Mouse (Mus musculus) liver, embryonic 15.5 days (tissue): Measurements from ENCODE around the gene Egfem1. TPM values are rescaled to one million over a fixed set of nuclear protein-coding genes. Genes with fewer than 3 reads are reported as not detected.
A peak's percentile ranks its signal among the peaks of the same experiment; 100 is the strongest.

ENCODE experiments used
- ATAC-seq: fragments of 200-750 bp; cut with Nextera tagmentation; 2 replicates; pipeline ENCODE4 v1.8.0; 2017; ENCODE audit warnings: moderate number of reproducible peaks, mild to moderate bottlenecking, moderate library complexity; ENCODE audit not compliant: insufficient read depth
- H3K27ac ChIP-seq: fragments of 300-500 bp; sonication (generic); replicated peaks from 2 replicates; pipeline ENCODE4 v1.5.1; 2015; ENCODE audit warnings: mild to moderate bottlenecking, inconsistent platforms
- H3K27me3 ChIP-seq: fragments of 300-500 bp; sonication (generic); 2 replicates; pipeline ENCODE4 v1.6.1; 2015; ENCODE audit warnings: mild to moderate bottlenecking, inconsistent platforms
- H3K36me3 ChIP-seq: fragments of 300-500 bp; sonication (generic); replicated peaks from 2 replicates; pipeline ENCODE4 v1.6.1; 2015; ENCODE audit warnings: moderate library complexity, mild to moderate bottlenecking, inconsistent platforms
- H3K4me1 ChIP-seq: fragments of 300-500 bp; sonication (generic); replicated peaks from 2 replicates; pipeline ENCODE4 v1.6.1; 2015; ENCODE audit warnings: inconsistent platforms
- H3K4me2 ChIP-seq: fragments of 300-500 bp; sonication (generic); 2 replicates; pipeline ENCODE4 v1.6.1; 2015; ENCODE audit warnings: moderate library complexity, mild to moderate bottlenecking, inconsistent platforms
- H3K4me3 ChIP-seq: fragments of 300-500 bp; sonication (generic); replicated peaks from 2 replicates; pipeline ENCODE4 v1.5.1; 2015; ENCODE audit warnings: mild to moderate bottlenecking, inconsistent platforms
- H3K9ac ChIP-seq: fragments of 300-500 bp; sonication (generic); 2 replicates; pipeline ENCODE4 v1.6.1; 2015; ENCODE audit warnings: moderate library complexity, mild to moderate bottlenecking, inconsistent platforms
- H3K9me3 ChIP-seq: fragments of 300-500 bp; sonication (generic); replicated peaks from 2 replicates; pipeline ENCODE4 v1.6.1; 2016; ENCODE audit warnings: inconsistent platforms
- WGBS: fragments of 180-500 bp; shearing (Covaris S2); methylation state at CpG from one replicate; pipeline ENCODE4 v1.1.7; 2015; ENCODE audit warnings: mixed read lengths; ENCODE audit not compliant: insufficient replicate concordance; 5-methylcytosine and 5-hydroxymethylcytosine counted together
- polyA plus RNA-seq: library from polyadenylated mRNA; unstranded; fragments of >200 nt; fragmentation: Nextera tagmentation; extraction: Ambion mirVana; gene quantifications from 2 replicates; pipeline ENCODE4 v1.2.1, GENCODE M21; 2015

The Egfem1 gene
- polyA plus RNA-seq: 0.15 and 0.33 TPM in 2 replicates

DNA sequence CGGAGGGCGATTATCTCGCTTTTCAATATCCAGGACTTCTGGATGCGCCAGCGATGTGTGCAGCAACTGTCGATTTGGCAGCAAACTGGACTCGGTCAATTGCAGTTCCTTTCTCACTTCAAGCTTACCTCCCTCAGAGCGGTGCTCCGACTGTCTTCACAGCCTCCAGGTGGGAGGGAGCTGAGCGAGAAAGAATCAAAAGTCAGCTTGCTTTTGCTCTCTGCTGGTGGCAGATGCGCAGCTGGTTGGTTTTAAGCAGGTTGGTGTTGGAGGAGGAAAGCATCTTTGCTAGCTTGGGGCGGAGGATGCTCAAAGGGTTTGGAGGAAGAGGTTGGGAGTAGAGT lies at the start of gene Egfem1:
Egfem1 (plus strand) TSS at position 72 of the 344 bp plus-strand sequence.
- Histone ChIP-seq H3K4me1 (no peaks in the 10 kb centered on the region), H3K9me3 (no peaks in the 10 kb centered on the region), H3K27ac (no peak within 1 kb of the TSS), H3K4me3 (peak within 1 kb of the TSS; percentile 20), H3K4me2 (peak within 1 kb of the TSS; percentile 48), H3K27me3 (peaks cover 29% of the 10 kb centered on the region), H3K36me3 (no peaks in the 10 kb centered on the region), H3K9ac (no peak within 1 kb of the TSS)
- WGBS: 10% methylated on average over 12 of the region's 12 CpGs
- ATAC-seq: no peak

DNA sequence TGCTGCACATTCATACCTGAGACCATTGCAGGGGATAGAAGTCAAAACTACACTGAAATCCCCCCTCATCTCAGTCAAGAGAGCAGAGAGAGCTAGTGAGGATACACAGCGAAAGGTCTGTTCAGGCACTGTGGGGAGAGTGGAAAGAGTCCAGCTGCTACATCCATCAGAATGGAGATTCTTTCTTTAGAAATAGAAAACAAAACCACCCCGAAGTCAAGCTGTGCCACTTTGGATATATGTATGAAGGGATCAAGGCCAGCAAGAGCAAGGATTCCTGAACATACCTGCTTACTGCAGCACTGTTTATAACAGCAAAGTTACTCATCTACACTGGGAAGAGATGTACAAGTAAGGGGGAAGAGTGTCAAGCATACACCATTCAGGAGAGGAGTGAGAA lies 48.7 kb upstream of the Egfem1 start:
- Histone ChIP-seq H3K4me3 (no peak overlapping the region), H3K4me1 (no peaks in the 10 kb centered on the region), H3K27me3 (no peaks in the 10 kb centered on the region), H3K36me3 (no peaks in the 10 kb centered on the region), H3K9ac (no peak overlapping the region), H3K4me2 (no peak overlapping the region), H3K9me3 (no peaks in the 10 kb centered on the region), H3K27ac (no peak overlapping the region)
- 58% methylated on average over 2 of the region's 2 CpGs for WGBS
- ATAC-seq: no peak

DNA sequence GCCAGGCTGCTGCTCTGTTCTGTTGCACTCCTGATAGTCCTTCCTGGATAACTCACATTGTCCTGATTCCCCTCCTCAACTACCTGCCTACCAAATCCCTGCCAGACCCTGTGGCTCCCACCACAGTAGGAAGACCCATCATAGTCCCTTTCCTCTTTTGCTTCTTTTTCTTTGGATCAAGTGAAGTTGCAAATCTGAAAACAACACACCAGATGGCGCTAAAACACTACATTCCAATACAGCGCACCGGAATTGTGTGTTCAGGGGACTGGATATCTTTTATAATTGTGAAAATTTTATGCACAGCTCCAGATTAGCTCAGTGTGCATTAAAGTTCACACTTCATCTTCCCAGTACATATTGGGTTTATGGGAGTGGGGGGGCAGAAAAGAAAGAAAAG lies 45.7 kb upstream of the Egfem1 start:
- Histone ChIP-seq H3K4me1 (no peaks in the 10 kb centered on the region), H3K27me3 (no peaks in the 10 kb centered on the region), H3K9me3 (no peaks in the 10 kb centered on the region), H3K36me3 (no peaks in the 10 kb centered on the region), H3K4me2 (no peak overlapping the region), H3K27ac (no peak overlapping the region), H3K9ac (no peak overlapping the region), H3K4me3 (no peak overlapping the region)
- no peak for ATAC-seq
- 3% methylated on average over 3 of the region's 3 CpGs for WGBS

GRCm38 (mm10) chr3:29036620-29037019 lies 45.2 kb upstream of the Egfem1 start:
- no peak overlapping the region for H3K4me2 ChIP-seq
- no peak overlapping the region for H3K9ac ChIP-seq
- H3K36me3 ChIP-seq: no peaks in the 10 kb centered on the region
- no peaks in the 10 kb centered on the region for H3K9me3 ChIP-seq
- no peaks in the 10 kb centered on the region for H3K27me3 ChIP-seq
- no peak overlapping the region for H3K4me3 ChIP-seq
- no peak for ATAC-seq
- H3K4me1 ChIP-seq: no peaks in the 10 kb centered on the region
- H3K27ac ChIP-seq: no peak overlapping the region

- H3K27me3 ChIP-seq: no peaks in the 10 kb centered on the region
- no peaks in the 10 kb centered on the region for H3K4me1 ChIP-seq
- H3K4me3 ChIP-seq: no peak overlapping the region
- no peak overlapping the region for H3K27ac ChIP-seq
- H3K9ac ChIP-seq: no peak overlapping the region
- no peaks in the 10 kb centered on the region for H3K9me3 ChIP-seq
- ATAC-seq: no peak
- no peaks in the 10 kb centered on the region for H3K36me3 ChIP-seq
- WGBS: 78% methylated on average over 7 of the region's 7 CpGs
- no peak overlapping the region for H3K4me2 ChIP-seq
Measured at GRCm38 (mm10) chr3:29040064-29040463, 41.8 kb upstream of the Egfem1 start.

GRCm38 (mm10) chr3:29046281-29046680 lies 35.5 kb upstream of the Egfem1 start:
- Histone ChIP-seq H3K4me2 (no peak overlapping the region), H3K27me3 (no peaks in the 10 kb centered on the region), H3K4me3 (no peak overlapping the region), H3K4me1 (no peaks in the 10 kb centered on the region), H3K36me3 (no peaks in the 10 kb centered on the region), H3K9ac (no peak overlapping the region), H3K27ac (no peak overlapping the region), H3K9me3 (no peaks in the 10 kb centered on the region)
- no peak for ATAC-seq
- WGBS: 56% methylated on average over 5 of the region's 5 CpGs

DNA sequence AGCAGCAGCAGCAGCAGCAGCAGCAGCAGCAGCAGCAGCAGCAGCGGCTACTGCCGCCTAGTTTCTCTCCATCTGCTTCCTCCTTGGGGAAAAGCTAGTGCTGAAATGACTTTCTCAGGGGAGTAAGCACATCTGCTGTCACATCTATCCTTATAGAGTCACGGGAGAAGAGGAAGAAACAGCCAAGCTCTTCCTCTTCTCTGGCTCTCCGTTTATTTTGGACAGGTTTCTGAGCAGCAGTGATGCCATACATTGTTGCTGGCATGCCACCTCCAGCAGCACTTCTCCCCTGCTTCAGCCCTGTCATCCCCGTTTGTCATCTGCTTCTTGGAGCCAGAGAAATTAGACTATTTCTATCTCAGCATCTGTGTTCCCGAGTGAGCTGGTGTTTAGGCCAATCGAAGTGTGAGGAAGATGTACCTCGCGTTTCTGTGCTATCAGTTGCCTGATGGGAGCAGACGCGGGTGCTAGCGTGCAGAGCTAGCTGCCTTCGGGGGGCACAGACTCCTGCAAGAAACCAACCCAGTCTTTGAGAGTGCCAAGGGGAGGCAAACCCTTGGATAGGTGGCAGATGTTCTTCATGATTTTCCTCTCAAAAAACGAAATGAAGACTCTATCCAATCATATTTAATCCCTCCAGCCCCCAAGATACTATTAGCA lies 34.4 kb upstream of the Egfem1 start:
- Histone ChIP-seq H3K9ac (no peak overlapping the region), H3K4me1 (no peaks in the 10 kb centered on the region), H3K27ac (no peak overlapping the region), H3K9me3 (no peaks in the 10 kb centered on the region), H3K4me3 (no peak overlapping the region), H3K4me2 (no peak overlapping the region), H3K36me3 (no peaks in the 10 kb centered on the region), H3K27me3 (no peaks in the 10 kb centered on the region)
- no peak for ATAC-seq
- WGBS: 53% methylated on average over 14 of the region's 14 CpGs

DNA sequence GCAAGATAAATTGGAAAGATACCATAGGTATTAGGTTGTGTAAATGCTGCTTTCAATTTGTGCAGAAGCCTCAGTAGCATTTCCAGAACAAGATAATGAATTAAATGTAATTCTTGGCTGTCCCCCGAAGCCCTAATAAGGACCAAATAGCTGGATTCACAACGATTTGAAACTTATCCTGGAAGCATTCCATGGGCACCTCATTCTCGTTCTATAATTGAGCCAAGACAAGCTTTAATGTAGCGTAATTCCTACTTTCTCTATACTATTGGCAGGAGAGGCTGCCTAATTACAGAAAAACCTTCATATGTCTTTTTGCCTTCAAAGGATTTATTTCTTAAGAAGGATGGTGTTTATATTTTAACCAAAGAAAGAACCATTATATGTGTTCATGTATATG lies 18.7 kb upstream of the Egfem1 start:
- H3K9me3 ChIP-seq: no peaks in the 10 kb centered on the region
- no peaks in the 10 kb centered on the region for H3K4me1 ChIP-seq
- whole genome bisulfite sequencing: 57% methylated on average over 4 of the region's 4 CpGs
- H3K4me2 ChIP-seq: no peak overlapping the region
- ATAC-seq: no peak
- H3K27me3 ChIP-seq: no peaks in the 10 kb centered on the region
- no peak overlapping the region for H3K4me3 ChIP-seq
- no peak overlapping the region for H3K9ac ChIP-seq
- no peak overlapping the region for H3K27ac ChIP-seq
- no peaks in the 10 kb centered on the region for H3K36me3 ChIP-seq

GRCm38 (mm10) chr3:29068428-29069098 lies 13.3 kb upstream of the Egfem1 start:
- Histone ChIP-seq H3K27ac (no peak overlapping the region), H3K4me1 (no peaks in the 10 kb centered on the region), H3K9ac (no peak overlapping the region), H3K27me3 (no peaks in the 10 kb centered on the region), H3K4me2 (no peak overlapping the region), H3K4me3 (no peak overlapping the region), H3K36me3 (no peaks in the 10 kb centered on the region), H3K9me3 (no peaks in the 10 kb centered on the region)
- WGBS: 54% methylated on average over 6 of the region's 6 CpGs
- ATAC-seq: no peak

GRCm38 (mm10) chr3:29071315-29071714 lies 10.5 kb upstream of the Egfem1 start:
- no peak overlapping the region for H3K4me2 ChIP-seq
- H3K27me3 ChIP-seq: no peaks in the 10 kb centered on the region
- H3K36me3 ChIP-seq: no peaks in the 10 kb centered on the region
- WGBS: 22% methylated on average over 4 of the region's 4 CpGs
- H3K4me1 ChIP-seq: no peaks in the 10 kb centered on the region
- no peak for ATAC-seq
- H3K4me3 ChIP-seq: no peak overlapping the region
- H3K9me3 ChIP-seq: no peaks in the 10 kb centered on the region
- no peak overlapping the region for H3K27ac ChIP-seq
- H3K9ac ChIP-seq: no peak overlapping the region

DNA sequence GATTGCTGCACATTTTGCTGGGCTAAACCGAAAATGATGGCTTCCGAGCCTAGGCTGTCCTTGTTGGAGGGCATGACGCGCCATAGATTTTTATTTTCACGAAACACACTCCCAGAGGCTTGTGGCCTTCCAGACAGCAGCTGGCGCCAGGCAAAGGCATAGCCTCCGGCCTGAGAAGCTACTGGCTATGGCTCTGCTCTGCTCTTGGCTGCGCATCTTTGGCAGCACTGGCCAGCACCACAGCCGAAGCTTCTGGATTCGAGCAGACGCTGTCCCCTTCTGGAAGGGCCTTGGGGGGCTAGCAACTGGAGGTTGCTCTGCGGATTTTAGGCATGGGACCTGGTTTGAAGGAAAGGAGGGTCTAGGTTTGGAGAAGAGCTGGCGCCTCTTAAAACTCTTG lies 306 bp upstream of the Egfem1 start:
- Histone ChIP-seq H3K4me3 (no peak overlapping the region), H3K27me3 (peaks cover 29% of the 10 kb centered on the region), H3K27ac (no peak overlapping the region), H3K9ac (no peak overlapping the region), H3K36me3 (no peaks in the 10 kb centered on the region), H3K4me2 (no peak overlapping the region), H3K4me1 (no peaks in the 10 kb centered on the region), H3K9me3 (no peaks in the 10 kb centered on the region)
- WGBS: 25% methylated on average over 13 of the region's 13 CpGs
- no peak for ATAC-seq
